Mouse (Mus musculus): ENCODE results near the gene Slc9a9. TPM values are rescaled to one million over a fixed set of nuclear protein-coding genes. Genes with fewer than 3 reads are reported as not detected.

Slc9a9 gene
- polyA plus RNA-seq, 2 experiments: 3.7 to 5.1 TPM

DNA sequence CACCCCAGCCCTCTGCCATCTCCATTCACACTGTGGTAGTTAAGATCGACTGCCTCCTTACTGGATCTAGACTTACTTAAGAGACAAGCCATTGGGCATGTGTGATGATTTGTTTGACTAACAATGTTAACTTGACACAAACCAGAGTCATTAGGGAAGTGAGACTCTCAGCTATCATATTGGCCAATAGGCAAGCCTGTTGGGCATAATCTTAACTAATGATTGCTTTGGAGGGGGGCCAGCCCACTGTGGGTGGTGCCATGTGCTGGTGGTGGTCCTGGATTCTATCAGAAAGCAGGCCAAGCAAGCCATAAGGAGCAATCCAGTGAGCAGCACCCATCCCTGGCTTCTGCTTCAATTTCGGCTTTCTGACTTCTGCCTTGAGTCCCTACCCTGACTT lies 398.8 kb downstream of the Slc9a9 start:
- no peak for TF ChIP-seq POLR2A (IDR thresholded peaks at IDR 0.05; ENCODE audit: borderline replicate concordance, extremely low read depth, insufficient read depth, insufficient read length)
- H3K36me3 ChIP-seq (ENCODE audit: control insufficient read depth, insufficient read depth, low read length): no peaks in the 10 kb centered on the region
- DNase-seq (ENCODE audit: low spot score) (no peak), ATAC-seq (ENCODE audit: low FRiP score, low read depth) (no peak)
- no peak overlapping the region for H3K4me3 ChIP-seq (replicated peaks; ENCODE audit: low read length)
- H3K4me1 ChIP-seq (ENCODE audit: control insufficient read depth, insufficient read depth, low read length): peaks cover 4% of the 10 kb centered on the region; the same call in 1 of the 2 replicates
- no peak overlapping the region for H3K27ac ChIP-seq (replicated peaks; ENCODE audit: low read depth, low read length)
- 83% methylated on average over 2 of the region's 2 CpGs for WGBS
- no peak overlapping the region for H3K9ac ChIP-seq (ENCODE audit: low read depth, low read length, severe bottlenecking)
- no peak overlapping the region for H3K4me2 ChIP-seq (replicated peaks; ENCODE audit: low read depth, low read length, severe bottlenecking)
- H3K27me3 ChIP-seq (ENCODE audit: control insufficient read depth, insufficient read depth, low read length): no peaks in the 10 kb centered on the region
- H3K9me3 ChIP-seq (ENCODE audit: control insufficient read depth, low read length): 0 out of 2 replicates have a peak, but pooled peaks cover 3% of the 10 kb centered on the region

DNA sequence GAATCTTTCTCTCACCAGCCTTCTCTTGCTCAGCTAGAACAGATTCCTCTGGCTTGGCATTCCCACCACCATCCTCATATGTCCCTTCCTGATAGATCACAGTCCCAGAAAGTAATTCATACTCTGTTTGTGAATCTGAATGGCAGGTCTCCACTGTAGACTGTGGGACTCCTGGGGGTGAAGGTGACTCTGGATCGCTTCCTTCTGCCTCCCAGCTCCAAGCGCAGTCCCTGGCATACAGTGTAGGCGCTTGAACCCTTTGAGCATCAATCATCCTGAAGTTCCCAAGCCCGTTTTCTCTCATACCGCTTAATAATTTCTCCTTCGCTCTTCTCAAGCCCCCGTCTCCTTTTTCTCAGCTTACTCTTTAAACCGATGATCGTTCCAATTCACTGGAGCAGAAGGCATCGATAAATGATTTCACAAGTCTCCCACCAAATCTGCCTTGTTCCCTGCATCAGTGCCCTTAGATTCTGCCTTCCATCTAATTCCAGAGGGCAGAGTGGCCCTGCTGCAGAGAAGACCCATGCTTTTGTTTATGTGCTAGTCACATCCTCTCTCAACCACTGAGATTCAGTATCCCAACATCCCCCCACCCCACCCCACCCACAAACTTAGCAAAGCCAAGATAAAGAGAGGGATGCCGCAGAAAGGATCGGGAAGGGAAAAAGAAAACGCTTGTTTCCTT lies 401.3 kb downstream of the Slc9a9 start:
- Histone ChIP-seq H3K4me2 (replicated peaks; ENCODE audit: low read depth, low read length, severe bottlenecking) (no peak overlapping the region), H3K27me3 (ENCODE audit: control insufficient read depth, insufficient read depth, low read length) (no peaks in the 10 kb centered on the region), H3K9ac (ENCODE audit: low read depth, low read length, severe bottlenecking) (no peak overlapping the region), H3K4me1 (ENCODE audit: control insufficient read depth, insufficient read depth, low read length) (peaks cover 9% of the 10 kb centered on the region; the same call in 1 of the 2 replicates), H3K9me3 (ENCODE audit: control insufficient read depth, low read length) (0 out of 2 replicates have a peak, but pooled peaks cover 3% of the 10 kb centered on the region), H3K36me3 (ENCODE audit: control insufficient read depth, insufficient read depth, low read length) (no peaks in the 10 kb centered on the region), H3K4me3 (replicated peaks; ENCODE audit: low read length) (no peak overlapping the region), H3K27ac (replicated peaks; ENCODE audit: low read depth, low read length) (no peak overlapping the region)
- DNase-seq (ENCODE audit: low spot score) (no peak), ATAC-seq (ENCODE audit: low FRiP score, low read depth) (no peak)
- 89% methylated on average over 13 of the region's 13 CpGs for WGBS
- no peak for TF ChIP-seq POLR2A (IDR thresholded peaks at IDR 0.05; ENCODE audit: borderline replicate concordance, extremely low read depth, insufficient read depth, insufficient read length)

DNA sequence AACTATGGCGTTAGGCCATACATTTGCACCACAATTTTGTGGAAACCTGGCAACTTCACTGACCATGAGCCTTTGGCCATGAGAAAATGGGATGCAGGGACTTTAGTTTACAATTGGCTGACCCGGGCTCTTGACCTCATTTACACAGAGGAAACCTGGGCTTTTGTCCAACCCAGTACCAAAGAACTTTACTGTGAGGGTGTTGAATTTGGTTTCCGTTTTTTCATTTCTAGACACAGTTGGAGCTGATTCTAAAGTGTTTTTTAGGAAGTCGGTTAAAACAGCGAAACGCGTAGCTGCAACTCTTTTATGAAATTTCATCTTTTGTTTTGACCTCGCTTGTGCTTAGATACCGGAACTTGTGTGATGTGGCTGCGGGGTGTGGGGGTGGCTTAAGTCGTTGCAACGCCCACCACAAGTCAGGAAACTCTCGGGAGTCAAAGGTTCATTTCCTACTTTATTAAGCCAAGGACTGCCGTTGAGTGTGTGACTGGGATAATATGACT lies 402.8 kb downstream of the Slc9a9 start:
- Histone ChIP-seq H3K9ac (ENCODE audit: low read depth, low read length, severe bottlenecking) (no peak overlapping the region), H3K27ac (replicated peaks; ENCODE audit: low read depth, low read length) (no peak overlapping the region; the same call in 1 of the 2 replicates), H3K4me3 (replicated peaks; ENCODE audit: low read length) (no peak overlapping the region), H3K4me2 (replicated peaks; ENCODE audit: low read depth, low read length, severe bottlenecking) (no peak overlapping the region), H3K36me3 (ENCODE audit: control insufficient read depth, insufficient read depth, low read length) (no peaks in the 10 kb centered on the region), H3K27me3 (ENCODE audit: control insufficient read depth, insufficient read depth, low read length) (no peaks in the 10 kb centered on the region), H3K4me1 (ENCODE audit: control insufficient read depth, insufficient read depth, low read length) (peaks cover 9% of the 10 kb centered on the region; the same call in 1 of the 2 replicates), H3K9me3 (ENCODE audit: control insufficient read depth, low read length) (0 out of 2 replicates have a peak, but pooled peaks cover 3% of the 10 kb centered on the region)
- 61% methylated on average over 14 of the region's 14 CpGs for WGBS
- no peak for TF ChIP-seq POLR2A (IDR thresholded peaks at IDR 0.05; ENCODE audit: borderline replicate concordance, extremely low read depth, insufficient read depth, insufficient read length)
- 0 out of 2 replicates have a peak, but pooled peaks have one; percentile 39 for ATAC-seq (ENCODE audit: low FRiP score, low read depth)
- DNase-seq (ENCODE audit: low spot score): peak; percentile 14

DNA sequence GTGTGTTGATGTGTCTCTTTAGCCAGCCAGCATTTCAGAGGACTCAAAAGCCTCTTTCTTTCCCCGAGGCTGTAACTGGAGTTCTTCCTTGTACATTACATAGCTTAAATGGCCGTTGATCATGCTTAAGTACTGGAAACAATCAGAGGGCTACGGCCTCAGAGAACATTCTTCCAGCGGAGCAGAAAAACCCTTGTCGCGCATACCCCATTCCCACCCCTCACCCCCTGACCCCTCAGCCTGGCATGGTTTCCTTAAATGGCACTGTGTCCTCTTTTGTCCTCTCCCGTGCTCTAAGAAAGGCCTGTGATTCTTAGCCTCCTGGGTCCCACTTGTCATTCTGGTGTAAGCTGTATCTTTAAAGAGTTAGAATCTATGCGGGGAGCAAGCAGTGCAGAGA lies 404.0 kb downstream of the Slc9a9 start:
- DNase-seq (ENCODE audit: low spot score) (no peak), ATAC-seq (ENCODE audit: low FRiP score, low read depth) (no peak)
- Histone ChIP-seq H3K4me3 (replicated peaks; ENCODE audit: low read length) (no peak overlapping the region), H3K4me1 (ENCODE audit: control insufficient read depth, insufficient read depth, low read length) (peaks cover 9% of the 10 kb centered on the region; the same call in 1 of the 2 replicates), H3K9me3 (ENCODE audit: control insufficient read depth, low read length) (0 out of 2 replicates have a peak, but pooled peaks cover 1% of the 10 kb centered on the region), H3K27me3 (ENCODE audit: control insufficient read depth, insufficient read depth, low read length) (no peaks in the 10 kb centered on the region), H3K27ac (replicated peaks; ENCODE audit: low read depth, low read length) (no peak overlapping the region), H3K9ac (ENCODE audit: low read depth, low read length, severe bottlenecking) (no peak overlapping the region), H3K4me2 (replicated peaks; ENCODE audit: low read depth, low read length, severe bottlenecking) (no peak overlapping the region), H3K36me3 (ENCODE audit: control insufficient read depth, insufficient read depth, low read length) (no peaks in the 10 kb centered on the region)
- 40% methylated on average over 8 of the region's 8 CpGs for WGBS
- TF ChIP-seq POLR2A (IDR thresholded peaks at IDR 0.05; ENCODE audit: borderline replicate concordance, extremely low read depth, insufficient read depth, insufficient read length): no peak

DNA sequence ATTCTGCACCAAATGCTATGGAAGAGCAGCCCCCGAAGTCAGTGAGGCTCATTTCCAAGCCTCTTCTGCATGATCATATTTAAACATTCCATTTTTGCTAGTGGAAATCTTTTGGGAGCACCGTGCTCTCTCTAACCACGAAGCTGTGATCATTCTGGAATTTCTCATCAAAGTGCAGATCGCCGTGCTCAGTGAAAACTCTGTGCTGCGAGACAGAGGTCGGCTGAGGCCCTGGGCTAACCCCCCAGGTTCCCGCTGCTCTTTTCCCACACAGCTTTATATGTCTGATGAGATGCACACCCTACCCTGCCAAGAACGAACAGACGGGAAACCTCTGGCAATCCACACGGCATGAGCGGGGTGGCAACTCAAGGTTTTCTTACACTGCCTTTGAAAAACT lies 406.1 kb downstream of the Slc9a9 start:
- Histone ChIP-seq H3K9me3 (ENCODE audit: control insufficient read depth, low read length) (no peaks in the 10 kb centered on the region), H3K27me3 (ENCODE audit: control insufficient read depth, insufficient read depth, low read length) (no peaks in the 10 kb centered on the region), H3K9ac (ENCODE audit: low read depth, low read length, severe bottlenecking) (no peak overlapping the region), H3K4me3 (replicated peaks; ENCODE audit: low read length) (no peak overlapping the region), H3K27ac (replicated peaks; ENCODE audit: low read depth, low read length) (no peak overlapping the region), H3K4me1 (ENCODE audit: control insufficient read depth, insufficient read depth, low read length) (peaks cover 9% of the 10 kb centered on the region; the same call in 1 of the 2 replicates), H3K36me3 (ENCODE audit: control insufficient read depth, insufficient read depth, low read length) (no peaks in the 10 kb centered on the region), H3K4me2 (replicated peaks; ENCODE audit: low read depth, low read length, severe bottlenecking) (no peak overlapping the region)
- ATAC-seq (ENCODE audit: low FRiP score, low read depth) (0 out of 2 replicates have a peak, but pooled peaks have one; percentile 11), DNase-seq (ENCODE audit: low spot score) (peak; percentile 20)
- 45% methylated on average over 12 of the region's 12 CpGs for WGBS
- no peak for TF ChIP-seq POLR2A (IDR thresholded peaks at IDR 0.05; ENCODE audit: borderline replicate concordance, extremely low read depth, insufficient read depth, insufficient read length)
